Mouse (Mus musculus): ENCODE data around the gene Syngr3.
"Not testable (repeated sequence)": the region's sequence is repeated elsewhere in the genome, so short reads cannot be mapped to it uniquely, and the experiment has no call there.

The Syngr3 gene

DNA sequence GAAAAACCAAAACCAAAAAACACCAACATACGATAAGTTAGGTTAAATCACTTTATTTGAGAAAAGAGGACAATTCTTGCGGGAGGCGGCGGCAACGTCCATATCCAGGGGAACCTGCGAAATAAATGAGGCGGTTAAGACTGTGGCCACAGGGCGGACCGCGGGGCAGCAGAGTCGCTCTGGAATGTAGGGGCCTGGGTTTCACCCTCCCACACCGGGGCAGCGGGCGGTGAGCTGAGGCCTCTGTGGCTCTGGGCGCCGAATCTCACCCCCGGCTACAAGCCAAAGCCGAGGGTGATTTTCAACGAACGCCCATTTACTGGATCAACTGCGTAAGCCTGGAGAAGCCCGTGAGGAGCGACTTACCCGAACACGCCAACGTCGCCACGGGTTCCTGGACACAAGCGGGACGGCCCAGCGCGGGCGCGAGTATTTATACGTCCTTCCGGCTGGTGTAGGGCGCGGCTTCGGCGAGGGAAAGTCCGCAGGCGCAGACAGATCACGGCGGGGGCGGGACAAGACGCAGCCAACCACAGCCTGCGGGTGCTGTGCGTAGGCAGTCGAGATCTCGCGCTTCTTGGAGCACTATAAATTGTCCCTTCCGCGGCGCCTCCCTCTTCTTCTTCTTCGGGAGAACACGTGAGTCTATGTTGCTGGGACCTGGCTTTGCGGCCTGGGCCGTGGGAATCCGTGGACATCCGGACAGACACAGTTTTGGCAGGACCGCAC, 29.9 kb upstream of the Syngr3 start:
- DNase-seq = peak; percentile 96 to 97

DNA sequence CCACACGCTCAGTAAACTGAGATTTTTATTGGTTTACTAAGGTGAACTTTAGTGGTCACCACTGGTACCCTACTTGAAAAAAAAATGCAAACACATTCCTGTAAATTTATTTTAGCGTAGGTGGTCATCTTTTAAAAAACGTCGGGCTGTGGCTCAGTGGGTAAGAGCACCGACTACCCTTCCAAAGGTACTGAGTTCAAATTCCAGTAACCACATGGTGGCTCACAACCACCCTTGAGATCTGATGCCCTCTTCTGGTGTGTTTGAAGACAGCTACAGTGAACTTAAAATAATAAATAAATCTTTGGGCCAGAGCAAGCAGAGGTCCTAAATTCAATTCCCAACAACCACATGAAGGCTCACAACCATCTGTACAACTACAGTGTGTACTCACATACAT, 29.2 kb upstream of the Syngr3 start:
- DNase-seq = not testable (repeated sequence)

DNA sequence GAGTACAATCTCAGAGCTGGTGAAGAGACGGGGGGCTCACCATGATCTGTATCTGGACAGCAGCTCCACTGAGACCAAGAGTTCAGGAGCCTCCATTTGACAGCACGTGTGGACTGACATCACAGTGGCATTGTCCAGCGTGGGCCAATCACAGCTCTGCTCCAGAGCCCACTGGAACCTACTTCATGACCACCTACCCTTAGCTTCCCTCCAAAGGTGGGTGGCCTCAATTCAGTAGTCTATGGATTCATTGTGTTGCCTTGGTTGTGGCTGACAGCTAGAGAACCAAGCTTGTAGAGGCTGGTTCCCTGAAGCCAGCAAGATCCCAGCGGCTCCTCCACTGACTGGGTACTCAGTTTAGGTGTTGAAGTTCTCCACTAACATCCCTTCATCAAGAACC, 28.2 kb upstream of the Syngr3 start, which contains the start of the genes Rnf151 and Rps2:
Gene Rnf151, minus strand, starts transcription at position 121 of the 400 bp plus-strand sequence.
Gene Rps2, plus strand, starts transcription at position 174 of the 400 bp plus-strand sequence.
- no peak for DNase-seq

DNA sequence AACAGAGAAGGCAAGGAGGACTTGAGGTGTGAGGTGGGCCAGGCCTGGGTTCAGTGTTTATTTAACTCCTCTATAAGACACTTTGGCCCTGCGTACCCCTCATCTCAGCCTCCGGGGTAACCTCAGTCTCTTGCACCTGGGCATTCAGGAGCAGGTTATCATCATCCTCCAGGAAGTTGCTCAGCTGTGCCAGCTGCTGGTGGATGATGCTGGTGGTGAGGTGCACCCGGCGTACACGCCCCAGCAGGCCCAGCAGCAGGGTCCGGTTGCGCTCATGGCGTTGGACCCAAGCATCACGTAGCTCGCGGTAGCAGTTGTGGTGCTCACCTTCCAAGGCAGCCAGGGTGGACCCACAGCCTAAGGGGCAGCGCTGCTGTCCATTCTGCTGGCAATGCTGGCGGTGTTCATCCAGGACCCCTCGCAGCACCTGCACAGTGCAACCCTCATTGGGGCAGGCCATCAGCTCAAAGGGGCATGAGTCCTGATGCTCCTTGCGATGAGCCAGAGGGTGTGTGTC, 26.5 kb upstream of the Syngr3 start:
- DNase-seq = no peak

DNA sequence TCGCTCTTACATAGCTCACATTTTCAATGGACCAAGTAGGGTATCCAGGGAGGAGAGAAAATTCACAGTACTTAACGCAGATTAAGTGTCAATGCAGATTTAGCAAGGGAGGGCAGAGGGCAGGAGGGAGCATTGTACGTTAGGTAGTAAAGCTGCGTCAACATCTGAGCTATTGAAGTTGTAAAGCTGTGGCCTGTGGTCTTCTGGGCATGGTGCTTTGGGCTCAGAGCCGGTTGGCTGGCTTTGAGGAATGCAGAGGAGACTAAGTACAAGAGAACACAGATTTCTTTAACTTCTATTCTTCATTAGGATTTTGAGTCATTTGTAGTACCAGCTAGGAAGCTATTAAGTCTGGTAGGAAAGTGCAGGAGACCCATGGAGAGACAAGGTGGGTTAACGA, 25.8 kb upstream of the Syngr3 start:
- no peak for DNase-seq

DNA sequence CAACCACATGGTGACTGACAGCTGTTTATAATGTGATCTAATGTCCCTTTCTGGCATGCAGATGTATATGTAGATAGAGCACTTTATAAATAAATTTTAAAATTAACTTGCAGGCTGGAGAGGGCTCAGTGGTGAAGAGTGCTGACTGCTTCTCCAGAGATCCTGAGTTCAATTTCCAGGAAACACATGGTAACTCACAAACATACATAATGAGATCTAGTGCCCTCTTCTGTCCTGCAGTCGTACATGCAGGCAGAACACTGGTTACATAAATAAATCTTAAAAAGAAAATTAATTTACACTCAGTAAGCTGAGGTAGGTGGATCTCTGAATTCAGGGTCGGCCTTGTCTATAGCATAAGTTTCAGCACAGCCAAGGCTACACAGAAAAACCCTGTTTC, 18.9 kb upstream of the Syngr3 start:
- DNase-seq = no peak

DNA sequence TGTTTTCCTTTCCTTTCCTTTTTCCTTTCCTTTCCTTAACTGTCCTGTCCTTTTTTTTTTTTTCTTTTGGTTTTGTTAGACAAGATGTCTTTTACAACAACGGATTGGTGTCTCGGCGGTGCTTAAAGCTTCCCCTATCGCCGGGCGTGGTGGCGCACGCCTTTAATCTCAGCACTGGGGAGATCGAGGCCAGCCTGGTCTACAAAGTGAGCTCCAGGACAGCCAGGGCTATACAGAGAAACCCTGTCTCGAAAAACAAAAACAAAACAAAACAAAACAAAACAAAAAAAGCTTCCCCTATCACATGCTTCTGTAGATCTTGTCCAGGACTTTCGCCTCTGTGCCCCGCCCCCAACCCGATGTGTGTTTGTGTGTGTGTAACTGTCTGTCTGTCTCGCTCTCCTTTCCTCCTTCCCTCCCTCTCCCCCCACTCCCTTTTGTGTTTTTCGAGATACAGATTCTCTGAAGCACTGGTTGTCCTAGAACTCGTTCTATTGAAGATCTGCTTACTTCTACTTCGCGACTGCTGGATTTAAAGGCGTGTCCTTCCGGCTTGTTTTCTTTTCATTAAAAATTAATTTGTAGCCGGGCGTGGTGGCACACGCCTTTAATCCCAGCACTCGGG, 18.2 kb upstream of the Syngr3 start:
- DNase-seq = peak in 1 of 2 experiments; percentile 41

DNA sequence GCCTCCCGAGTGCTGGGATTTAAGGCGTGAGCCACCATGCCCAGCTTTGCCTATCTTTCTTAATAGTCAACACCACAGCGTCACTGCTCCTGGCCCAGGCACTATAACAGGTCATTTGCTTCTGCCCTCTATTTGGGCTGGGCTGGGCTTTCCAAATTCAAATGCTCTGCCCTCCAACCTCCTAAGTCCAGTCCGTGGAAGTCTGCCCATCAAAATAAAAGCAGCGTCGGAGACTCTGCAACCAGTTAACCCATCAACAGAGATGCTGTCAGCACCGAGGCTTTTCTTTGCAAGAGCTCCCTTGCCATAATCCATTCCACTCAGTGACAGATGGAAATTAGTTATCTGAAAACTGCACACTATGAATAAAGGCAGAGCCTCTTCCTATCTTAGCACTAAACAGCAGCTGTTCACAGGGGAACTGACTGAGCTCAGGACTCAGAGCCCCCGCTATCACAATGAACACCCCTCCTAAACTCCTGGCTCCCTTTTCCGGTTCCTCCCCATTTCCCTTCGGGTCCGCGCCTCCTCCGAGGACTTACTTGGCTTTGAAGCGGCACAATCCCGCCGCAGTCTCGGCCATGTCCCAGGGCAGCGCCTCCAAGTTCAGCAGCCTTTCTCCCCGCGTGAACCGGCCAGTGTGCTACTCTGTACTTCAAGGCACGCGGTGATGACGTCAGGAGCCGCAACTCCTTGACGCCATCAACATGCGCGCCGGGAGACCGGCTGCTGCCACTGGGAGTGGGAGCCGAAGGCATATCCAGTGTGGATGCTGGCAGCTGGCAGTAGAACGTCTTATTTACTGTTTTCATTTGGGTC, 17.4 kb upstream of the Syngr3 start, which contains the start of gene Tbl3:
Gene Tbl3, minus strand, starts transcription at position 679 of the 819 bp plus-strand sequence.
- peak; percentile 95 for DNase-seq

DNA sequence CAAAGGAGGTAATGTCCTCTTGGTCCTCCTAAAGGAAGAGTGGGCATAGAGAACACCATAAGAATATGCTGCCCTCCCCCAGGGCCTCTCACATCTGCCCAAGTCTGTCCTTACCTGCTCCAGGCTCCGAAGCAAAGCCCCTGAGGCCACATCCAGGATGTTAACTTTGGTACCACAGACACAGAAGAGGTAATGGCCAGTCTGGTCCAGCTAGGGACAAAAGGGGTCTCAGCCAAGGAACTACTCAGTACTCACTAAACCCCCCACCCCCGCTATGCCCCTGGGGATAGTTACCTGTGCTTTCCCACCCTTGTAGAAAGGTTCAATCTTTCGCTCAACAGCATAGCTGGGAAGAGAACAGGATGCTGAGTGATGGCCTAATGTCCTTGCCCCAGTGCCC, 16.1 kb upstream of the Syngr3 start:
- DNase-seq = no peak

DNA sequence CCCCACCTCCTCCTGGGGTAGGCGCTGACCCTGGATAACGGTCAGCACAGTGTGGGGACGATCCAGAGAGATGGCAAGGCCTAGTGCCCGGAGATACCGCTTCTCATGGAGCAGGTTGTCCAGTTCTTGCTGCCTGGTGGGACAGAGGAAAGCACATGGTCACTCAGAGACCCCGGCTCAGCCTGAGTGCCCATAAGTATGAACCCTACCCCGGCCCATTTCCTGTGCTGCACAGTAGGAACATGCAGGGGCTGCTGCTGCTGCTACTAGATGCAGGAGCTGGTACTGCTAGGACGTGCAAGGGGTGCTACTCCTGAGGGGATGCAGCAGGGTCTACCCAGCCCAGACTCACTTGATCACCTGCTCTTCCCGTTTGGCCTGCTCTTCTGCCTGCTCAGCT, 11.5 kb upstream of the Syngr3 start:
- no peak for DNase-seq

DNA sequence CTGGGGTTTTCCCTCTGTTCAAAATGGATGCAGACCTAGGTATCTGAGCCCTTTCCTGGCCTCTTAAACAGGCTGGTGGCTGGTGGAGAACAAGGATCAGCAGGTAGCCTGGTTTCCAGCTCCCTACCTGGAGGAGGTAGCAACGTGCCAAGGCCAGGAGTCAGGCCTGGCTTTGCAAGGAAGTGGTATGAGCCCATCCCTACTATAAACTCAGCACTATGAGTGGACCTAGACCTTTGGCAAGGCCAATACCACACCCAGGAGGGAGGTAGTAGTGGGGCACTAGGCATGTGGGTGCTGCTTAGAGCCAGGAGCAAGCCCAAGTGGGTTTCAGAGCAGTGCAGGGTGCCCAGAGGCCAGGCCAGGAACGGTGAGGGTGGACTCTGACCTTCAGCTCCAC, 9.7 kb upstream of the Syngr3 start:
- DNase-seq = no peak

DNA sequence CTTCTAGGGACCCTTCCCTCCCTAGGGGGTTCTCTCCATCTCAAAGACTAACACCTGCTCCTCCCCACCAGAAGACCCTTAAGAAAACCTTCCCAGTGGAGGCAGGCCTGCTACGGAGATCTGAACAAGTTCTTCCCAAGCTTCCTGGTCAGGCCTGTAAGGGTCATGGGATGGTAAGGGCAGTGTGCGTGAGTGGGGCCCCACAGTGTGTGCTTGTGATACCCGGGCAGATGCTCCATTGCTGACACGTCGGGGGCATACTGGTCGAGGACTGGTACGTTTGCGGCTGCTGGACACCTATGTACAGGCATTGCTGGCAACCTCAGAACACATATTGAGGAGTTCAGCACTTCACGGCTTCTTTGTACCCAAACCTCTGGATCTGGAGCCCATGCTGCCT, 9.0 kb upstream of the Syngr3 start:
- no peak for DNase-seq

DNA sequence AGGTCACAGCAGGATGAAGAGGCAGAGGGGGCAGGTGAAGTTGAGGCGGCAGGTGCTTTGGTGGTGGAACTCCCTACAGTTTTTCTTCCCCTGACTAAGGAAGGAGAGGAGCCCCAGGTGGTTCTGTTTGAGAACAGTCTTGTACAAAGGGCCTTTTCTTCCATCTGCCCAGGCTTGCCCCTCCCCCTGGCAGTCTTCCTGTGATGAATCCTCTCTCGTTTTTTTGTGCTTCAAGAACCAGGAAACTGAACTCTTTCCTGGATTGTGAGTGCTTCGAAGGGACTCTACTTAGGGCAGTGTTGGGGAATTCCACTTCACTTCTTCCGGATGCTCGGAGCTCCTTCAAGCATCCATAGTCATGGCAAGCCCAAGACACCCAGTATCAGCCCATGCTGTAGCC, 8.2 kb upstream of the Syngr3 start:
- no peak for DNase-seq

DNA sequence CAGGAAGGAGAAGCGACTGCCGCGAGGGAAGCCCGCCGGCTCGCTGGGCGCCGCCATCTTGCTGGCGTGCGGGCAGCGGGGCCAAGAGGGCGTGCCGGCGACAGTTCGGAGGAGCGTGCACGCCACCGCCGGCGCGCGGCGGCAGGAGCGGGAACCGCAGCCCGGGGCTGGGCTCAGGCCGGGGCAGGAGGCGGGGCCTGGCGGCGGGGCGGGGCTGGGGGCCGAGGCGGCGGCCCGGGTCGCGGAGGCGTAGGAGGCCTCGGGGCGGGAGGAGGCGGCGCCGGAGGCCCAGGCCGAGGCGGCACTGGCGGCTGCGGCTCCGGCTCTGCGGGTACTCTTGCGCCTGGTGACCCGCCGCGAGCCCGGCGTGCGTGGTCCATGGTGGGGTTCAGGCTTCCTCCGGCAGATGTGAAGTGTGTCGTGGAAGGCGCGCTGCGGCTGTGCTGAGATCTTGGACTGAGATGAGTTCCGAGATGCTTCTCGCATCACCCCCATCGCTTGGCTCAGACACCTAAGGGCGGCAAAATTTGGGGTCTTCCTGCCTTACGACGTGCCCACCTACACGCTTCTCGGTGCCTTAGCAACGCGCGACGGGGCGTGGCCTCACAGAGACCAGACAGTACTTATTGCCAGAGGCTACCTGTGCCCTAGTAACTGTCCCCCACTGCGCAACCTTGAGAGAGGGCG, 6.4 kb upstream of the Syngr3 start, which contains the start of the genes Gfer and Noxo1:
Gene Gfer, minus strand, starts transcription at position 146 of the 687 bp plus-strand sequence.
Gene Noxo1, plus strand, starts transcription at position 224 of the 687 bp plus-strand sequence.
- DNase-seq = peak; percentile 76 to 80

DNA sequence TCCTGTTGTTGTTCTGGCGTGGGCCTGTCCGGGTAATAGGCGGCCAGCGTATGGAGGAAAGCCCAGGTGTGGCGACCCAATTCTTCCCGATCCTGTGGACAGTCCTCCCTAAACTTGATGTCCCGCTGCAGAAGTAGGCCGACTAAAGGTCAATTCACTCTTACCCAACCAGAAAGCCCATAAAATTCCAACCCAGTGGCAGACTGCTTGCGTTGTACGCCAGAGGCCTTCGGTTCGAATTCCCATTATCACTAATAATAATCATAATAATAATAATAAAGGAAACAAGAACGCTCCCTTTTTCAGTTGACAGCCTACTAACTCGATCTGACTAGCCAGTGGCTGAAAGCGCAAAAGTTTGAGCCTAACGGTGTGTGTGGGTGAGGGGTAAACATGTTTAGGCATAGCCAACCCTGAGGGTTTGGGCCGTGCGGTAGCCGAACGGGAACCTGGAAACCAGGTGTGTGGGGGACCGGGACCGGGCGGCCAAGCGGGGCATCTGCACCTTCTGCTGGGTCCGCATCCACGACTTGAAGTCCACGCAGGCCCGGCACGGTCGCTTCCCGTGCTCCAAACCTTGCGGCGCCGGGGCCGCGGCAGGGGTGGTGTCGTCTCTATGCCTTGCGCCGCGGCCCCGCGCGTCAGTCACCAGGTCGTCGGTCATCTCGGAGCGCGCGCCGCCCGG, 5.7 kb upstream of the Syngr3 start:
- DNase-seq = no peak

DNA sequence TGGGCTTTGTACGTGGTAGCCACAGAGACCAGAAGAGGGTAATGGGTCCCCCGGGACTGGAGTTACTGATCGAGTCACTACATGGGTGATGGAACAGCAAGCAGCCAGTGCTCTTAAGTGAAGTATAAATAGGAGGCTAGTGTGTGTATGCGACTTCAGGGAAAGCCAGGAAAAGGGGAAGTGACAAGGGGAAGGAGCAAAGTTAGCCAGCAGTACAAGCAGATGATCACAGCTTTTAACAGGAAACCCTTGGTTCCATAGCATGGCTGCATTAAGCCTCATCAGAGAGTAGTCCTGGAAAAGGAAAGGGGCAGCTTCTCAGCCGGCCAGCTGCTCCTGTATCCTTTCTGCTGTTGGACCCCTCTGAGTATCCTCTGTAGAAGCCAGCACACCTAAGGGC, 2.6 kb upstream of the Syngr3 start:
- no peak for DNase-seq

DNA sequence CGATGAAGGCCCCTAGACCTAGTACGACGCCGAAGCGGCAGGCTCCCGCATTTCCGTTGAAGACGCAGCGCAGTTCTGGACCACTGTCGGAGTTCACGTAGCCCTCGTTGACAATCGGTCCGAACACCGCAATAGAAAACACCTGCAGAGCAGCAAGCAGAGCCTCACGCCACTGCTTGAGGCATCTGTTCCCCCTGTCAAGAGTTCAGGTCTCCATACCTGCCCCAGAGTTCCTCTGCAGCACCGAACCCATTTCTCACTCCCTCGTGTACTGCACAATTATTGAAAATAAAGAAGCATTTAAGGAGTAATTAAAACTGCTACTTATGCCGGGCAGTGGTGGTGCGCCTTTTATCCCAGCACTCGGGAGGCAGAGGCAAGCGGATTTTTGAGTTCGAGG, 2.2 kb downstream of the Syngr3 start:
- DNase-seq = no peak

DNA sequence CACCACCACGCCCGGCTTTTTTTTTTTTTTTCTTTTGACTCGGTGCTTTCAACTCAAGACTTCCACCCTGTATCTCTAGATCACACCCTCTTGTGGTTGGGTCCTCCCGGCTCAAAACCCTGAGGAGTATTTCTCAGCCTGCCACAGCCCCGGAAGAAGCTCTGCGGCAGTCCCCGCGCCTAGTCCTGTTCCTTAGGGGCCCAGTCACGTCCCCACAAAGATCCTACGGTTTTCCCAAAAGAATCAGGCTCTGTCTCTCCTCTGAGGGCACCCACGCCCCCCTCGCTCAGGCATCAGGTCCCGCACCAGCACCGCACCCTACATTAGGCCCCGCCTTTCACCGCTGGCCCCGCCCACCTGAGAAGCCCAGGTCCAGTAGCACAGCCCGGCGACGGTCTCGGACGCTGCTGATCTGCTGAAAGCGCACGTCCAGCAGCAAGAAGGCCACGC, 2.6 kb downstream of the Syngr3 start:
- peak; percentile 66 to 68 for DNase-seq

DNA sequence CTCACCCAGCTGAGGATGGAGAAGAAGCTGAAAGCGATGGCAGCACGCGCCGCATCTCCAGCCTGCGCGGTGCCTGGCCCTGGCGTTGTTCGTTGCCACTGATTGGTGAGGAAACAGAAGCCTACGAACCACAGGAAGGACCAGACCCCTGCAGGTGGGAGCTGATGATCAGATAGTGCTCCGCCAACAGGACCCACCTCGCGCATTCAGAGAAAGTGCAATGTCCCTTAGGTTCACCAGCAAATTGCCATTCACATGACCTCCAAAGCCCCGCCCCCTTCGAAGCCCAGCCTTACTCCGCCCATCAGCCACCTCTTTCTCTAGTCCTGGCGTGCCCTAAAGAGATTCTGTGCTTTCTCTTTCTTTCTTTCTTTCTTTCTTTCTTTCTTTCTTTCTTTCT, 3.2 kb downstream of the Syngr3 start:
- DNase-seq = peak; percentile 72 to 78

DNA sequence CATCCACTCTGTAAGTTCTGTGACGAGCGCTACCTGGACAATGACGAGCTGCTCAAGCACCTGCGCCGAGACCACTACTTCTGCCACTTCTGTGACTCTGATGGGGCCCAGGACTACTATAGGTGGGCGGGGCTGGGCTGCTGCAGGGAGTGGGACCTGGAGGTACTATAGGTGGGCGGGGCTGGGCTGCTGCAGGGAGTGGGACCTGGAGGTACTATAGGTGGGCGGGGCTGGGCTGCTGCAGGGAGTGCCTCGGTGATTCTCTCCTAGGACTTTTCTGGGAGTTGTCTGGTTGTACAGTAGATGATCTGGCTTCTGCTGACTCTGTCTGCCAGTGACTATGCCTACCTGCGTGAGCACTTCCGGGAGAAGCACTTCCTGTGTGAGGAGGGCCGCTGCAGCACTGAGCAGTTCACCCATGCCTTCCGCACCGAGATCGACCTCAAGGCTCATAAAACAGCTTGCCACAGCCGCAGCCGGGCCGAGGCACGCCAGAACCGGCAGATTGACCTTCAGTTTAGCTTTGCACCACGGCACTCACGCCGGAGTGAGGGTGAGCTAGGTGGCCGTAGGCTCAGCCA, 12.2 kb downstream of the Syngr3 start:
- no peak for DNase-seq

DNA sequence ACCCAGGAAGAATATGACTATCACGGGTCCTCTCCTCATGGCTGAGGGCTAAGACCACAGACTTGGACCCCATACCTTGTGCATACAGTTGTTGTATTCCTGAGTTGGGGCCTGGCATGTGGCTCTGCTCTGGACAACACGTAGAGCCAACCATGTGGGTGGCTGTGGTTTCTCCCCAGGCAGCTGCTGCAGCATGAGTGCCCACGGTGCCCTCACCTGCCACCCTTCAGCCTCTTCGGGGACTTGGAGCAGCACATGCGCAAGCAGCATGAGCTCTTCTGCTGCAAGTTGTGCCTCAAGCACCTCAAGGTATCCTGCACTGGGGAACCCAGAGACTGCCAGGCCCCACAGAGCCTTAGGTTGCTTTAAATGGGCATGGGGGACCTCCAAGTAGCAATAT, 12.9 kb downstream of the Syngr3 start:
- no peak for DNase-seq
